Mouse (Mus musculus): ENCODE results near the gene Anapc16.

GRCm38 (mm10) chr10:59949255-59949648, 53.7 kb downstream of the Anapc16 start:
- TF ChIP-seq CTCF (IDR thresholded peaks at IDR 0.05; ENCODE audit: low read depth) (no peak), EP300 (optimal IDR thresholded peaks at IDR 0.05) (no peak)

Measured in stomach, postnatal 0 days (tissue).